Mouse (Mus musculus): ENCODE results near the gene Hoxa7. TPM values are rescaled to one million over a fixed set of nuclear protein-coding genes. Genes with fewer than 3 reads are reported as not detected.

The Hoxa7 gene
- polyA plus RNA-seq, 1 experiment = 11.9 TPM

GRCm38 (mm10) chr6:52169499-52170165 is 52.0 kb downstream of the Hoxa7 start:
- Histone ChIP-seq H3K27me3 (ENCODE audit: control insufficient read depth, insufficient read depth, insufficient read length) (no peaks in the 10 kb centered on the region), H3K36me3 (ENCODE audit: control insufficient read depth, insufficient read depth) (no peaks in the 10 kb centered on the region), H3K4me2 (ENCODE audit: low read depth) (no peak overlapping the region), H3K79me2 (ENCODE audit: control insufficient read depth, insufficient read depth) (no peaks in the 10 kb centered on the region), H3ac (ENCODE audit: control insufficient read depth, insufficient read length) (no peak overlapping the region), H3K4me3 (no peak overlapping the region)
- no peak for TF ChIP-seq CEBPB (IDR thresholded peaks at IDR 0.05; ENCODE audit: insufficient read depth, poor library complexity, severe bottlenecking)
- TF ChIP-seq POLR2AphosphoS2 (IDR thresholded peaks at IDR 0.05; ENCODE audit: insufficient read length, low read depth) = no peak
- no peak for TF ChIP-seq SRF (IDR thresholded peaks at IDR 0.05; ENCODE audit: control insufficient read depth, insufficient read length, low read depth)
- peak in 1 of 3 experiments; percentile 3 for TF ChIP-seq MYOG (IDR thresholded peaks at IDR 0.05; ENCODE audit: control insufficient read depth in 1 of 3, insufficient read depth in 1 of 3, insufficient read length in 2 of 3, low read depth in 2 of 3)
- no peak for TF ChIP-seq E2F4 (IDR thresholded peaks at IDR 0.05; ENCODE audit: insufficient read depth)

DNA sequence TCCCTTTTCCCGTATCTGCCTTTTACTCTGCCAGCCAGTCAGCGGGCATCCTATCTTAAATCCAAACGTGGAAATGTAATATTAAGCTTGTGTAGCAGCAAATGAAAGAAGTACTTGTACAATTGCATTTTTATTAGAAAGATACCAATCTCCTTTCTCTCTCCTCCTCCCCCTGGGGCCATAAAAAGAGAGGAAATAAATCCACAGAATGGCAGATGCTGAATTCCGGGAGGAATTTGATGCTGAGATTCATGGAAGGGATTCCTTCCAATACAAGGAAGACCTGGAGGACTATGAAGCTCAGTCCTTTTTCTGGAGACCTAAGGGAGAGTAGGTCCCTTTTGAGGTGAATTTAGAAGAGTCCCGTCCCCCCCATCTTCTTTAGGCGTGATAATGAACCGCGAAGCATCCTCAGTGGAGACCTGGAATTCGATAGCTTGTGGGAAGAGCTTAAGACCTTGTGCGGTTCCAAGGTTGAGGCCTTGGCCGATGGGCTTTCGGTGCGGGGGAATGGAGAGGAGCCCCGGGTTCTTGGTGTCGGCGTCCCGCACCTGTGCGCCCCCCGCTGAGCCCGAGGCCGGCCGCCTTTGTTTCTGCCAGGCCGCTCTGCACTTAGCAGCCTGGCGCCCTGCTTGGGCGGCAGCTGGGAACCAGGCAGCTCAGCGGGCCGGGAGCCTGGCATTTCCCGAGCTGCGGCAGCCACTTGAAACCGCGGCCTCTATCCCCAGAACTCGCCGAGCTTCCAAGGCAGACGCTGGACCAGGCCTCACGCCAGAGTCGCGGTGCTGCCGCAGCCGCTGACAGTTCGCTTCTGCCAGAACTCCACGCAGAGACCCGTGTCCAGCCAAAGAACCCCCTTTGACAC is 53.2 kb downstream of the Hoxa7 start:
- H3K4me3 ChIP-seq = no peak overlapping the region
- no peak overlapping the region for H3ac ChIP-seq (ENCODE audit: control insufficient read depth, insufficient read length)
- peaks cover under 1% of the 10 kb centered on the region for H3K36me3 ChIP-seq (ENCODE audit: control insufficient read depth, insufficient read depth)
- TF ChIP-seq MAX (IDR thresholded peaks at IDR 0.05; ENCODE audit: low read depth) (no peak), USF1 (IDR thresholded peaks at IDR 0.05; ENCODE audit: low read depth) (no peak), MYOD1 (IDR thresholded peaks at IDR 0.05; ENCODE audit: control insufficient read depth in 1 of 3, insufficient read length in 2 of 3, low read depth in 2 of 3) (no peak), TCF3 (IDR thresholded peaks at IDR 0.05; ENCODE audit: insufficient read length, low read depth) (no peak)
- no peaks in the 10 kb centered on the region for H3K27me3 ChIP-seq (ENCODE audit: control insufficient read depth, insufficient read depth, insufficient read length)
- no peak overlapping the region for H3K4me2 ChIP-seq (ENCODE audit: low read depth)
- H3K79me2 ChIP-seq (ENCODE audit: control insufficient read depth, insufficient read depth) = no peaks in the 10 kb centered on the region

GRCm38 (mm10) chr6:52167736-52168161 is 53.9 kb downstream of the Hoxa7 start:
- Histone ChIP-seq H3K4me3 (no peak overlapping the region), H3K27me3 (ENCODE audit: control insufficient read depth, insufficient read depth, insufficient read length) (no peaks in the 10 kb centered on the region), H3K4me2 (ENCODE audit: low read depth) (no peak overlapping the region), H3K79me2 (ENCODE audit: control insufficient read depth, insufficient read depth) (no peaks in the 10 kb centered on the region), H3ac (ENCODE audit: control insufficient read depth, insufficient read length) (no peak overlapping the region), H3K36me3 (ENCODE audit: control insufficient read depth, insufficient read depth) (peaks cover 7% of the 10 kb centered on the region)
- no peak for TF ChIP-seq TCF3 (IDR thresholded peaks at IDR 0.05; ENCODE audit: insufficient read length, low read depth)
- TF ChIP-seq POLR2AphosphoS2 (IDR thresholded peaks at IDR 0.05; ENCODE audit: insufficient read length, low read depth) = no peak
- no peak for TF ChIP-seq POLR2A (IDR thresholded peaks at IDR 0.05; ENCODE audit: insufficient read length, low read depth)
- TF ChIP-seq USF1 (IDR thresholded peaks at IDR 0.05; ENCODE audit: low read depth) = no peak
- TF ChIP-seq MAX (IDR thresholded peaks at IDR 0.05; ENCODE audit: low read depth) = no peak
- TF ChIP-seq MYOD1 (IDR thresholded peaks at IDR 0.05; ENCODE audit: control insufficient read depth in 1 of 3, insufficient read length in 2 of 3, low read depth in 2 of 3) = no peak
- TF ChIP-seq MYOG (IDR thresholded peaks at IDR 0.05; ENCODE audit: control insufficient read depth in 1 of 3, insufficient read depth in 1 of 3, insufficient read length in 2 of 3, low read depth in 2 of 3) = no peak

DNA sequence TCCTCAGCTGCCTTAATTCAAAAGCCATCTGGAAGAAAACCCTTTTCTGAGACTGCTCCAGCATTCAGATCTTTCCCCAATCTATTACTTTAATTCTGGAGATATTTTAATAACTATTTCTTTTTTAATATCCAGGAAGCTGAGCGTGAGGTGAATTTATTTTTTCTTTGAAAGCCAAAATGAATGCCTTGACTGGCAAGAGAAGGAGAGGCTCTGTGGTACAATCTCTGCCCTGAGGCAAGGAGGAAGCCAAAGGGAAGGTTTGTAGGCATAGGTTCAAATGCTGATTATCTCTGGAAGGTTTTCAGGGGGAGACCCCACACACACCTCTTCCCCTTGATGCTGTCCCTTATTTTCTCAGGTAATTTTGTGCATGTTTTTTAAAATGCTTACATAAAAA is 54.5 kb downstream of the Hoxa7 start:
- Histone ChIP-seq H3ac (ENCODE audit: control insufficient read depth, insufficient read length) (no peak overlapping the region), H3K79me2 (ENCODE audit: control insufficient read depth, insufficient read depth) (no peaks in the 10 kb centered on the region), H3K4me3 (no peak overlapping the region), H3K27me3 (ENCODE audit: control insufficient read depth, insufficient read depth, insufficient read length) (no peaks in the 10 kb centered on the region), H3K36me3 (ENCODE audit: control insufficient read depth, insufficient read depth) (peaks cover 10% of the 10 kb centered on the region), H3K4me2 (ENCODE audit: low read depth) (no peak overlapping the region)
- TF ChIP-seq REST (IDR thresholded peaks at IDR 0.05; ENCODE audit: insufficient read depth, insufficient read length) (no peak), MAX (IDR thresholded peaks at IDR 0.05; ENCODE audit: low read depth) (no peak), POLR2AphosphoS2 (IDR thresholded peaks at IDR 0.05; ENCODE audit: insufficient read length, low read depth) (no peak), USF1 (IDR thresholded peaks at IDR 0.05; ENCODE audit: low read depth) (no peak)

GRCm38 (mm10) chr6:52166431-52167077 is 55.1 kb downstream of the Hoxa7 start:
- Histone ChIP-seq H3K4me3 (no peak overlapping the region), H3K79me2 (ENCODE audit: control insufficient read depth, insufficient read depth) (peaks cover 5% of the 10 kb centered on the region), H3ac (ENCODE audit: control insufficient read depth, insufficient read length) (no peak overlapping the region), H3K4me2 (ENCODE audit: low read depth) (no peak overlapping the region), H3K36me3 (ENCODE audit: control insufficient read depth, insufficient read depth) (peaks cover 10% of the 10 kb centered on the region), H3K27me3 (ENCODE audit: control insufficient read depth, insufficient read depth, insufficient read length) (no peaks in the 10 kb centered on the region)
- TF ChIP-seq SRF (IDR thresholded peaks at IDR 0.05; ENCODE audit: control insufficient read depth, insufficient read length, low read depth) (no peak), MYOG (IDR thresholded peaks at IDR 0.05; ENCODE audit: control insufficient read depth in 1 of 3, insufficient read depth in 1 of 3, insufficient read length in 2 of 3, low read depth in 2 of 3) (no peak), POLR2A (IDR thresholded peaks at IDR 0.05; ENCODE audit: insufficient read length, low read depth) (no peak), REST (IDR thresholded peaks at IDR 0.05; ENCODE audit: insufficient read depth, insufficient read length) (no peak), TCF12 (IDR thresholded peaks at IDR 0.05; ENCODE audit: insufficient read depth, poor library complexity, severe bottlenecking) (no peak), TCF3 (IDR thresholded peaks at IDR 0.05; ENCODE audit: insufficient read length, low read depth) (no peak), E2F4 (IDR thresholded peaks at IDR 0.05; ENCODE audit: insufficient read depth) (no peak), POLR2AphosphoS2 (IDR thresholded peaks at IDR 0.05; ENCODE audit: insufficient read length, low read depth) (no peak), MAX (IDR thresholded peaks at IDR 0.05; ENCODE audit: low read depth) (no peak), CEBPB (IDR thresholded peaks at IDR 0.05; ENCODE audit: insufficient read depth, poor library complexity, severe bottlenecking) (no peak), MYOD1 (IDR thresholded peaks at IDR 0.05; ENCODE audit: control insufficient read depth in 1 of 3, insufficient read length in 2 of 3, low read depth in 2 of 3) (no peak), USF1 (IDR thresholded peaks at IDR 0.05; ENCODE audit: low read depth) (no peak)

All from myocyte (in vitro differentiated cells).